Mouse (Mus musculus) hindbrain, embryonic 16.5 days (tissue): ENCODE measurements around the gene Tex33. TPM values are rescaled to one million over a fixed set of nuclear protein-coding genes. Genes with fewer than 3 reads are reported as not detected.

Experiments
- microRNA-seq: library from miRNA; unstranded; fragments of <30 nt; microRNA quantifications from one replicate; pipeline ENCODE4, GENCODE M21; 2017
- polyA plus RNA-seq: library from polyadenylated mRNA; unstranded; fragments of >200 nt; fragmentation: Nextera tagmentation; extraction: Ambion mirVana; gene quantifications from 2 replicates; pipeline ENCODE4 v1.2.1, GENCODE M21; 2015

Tex33 gene
- polyA plus RNA-seq, 1 experiment from 2014 or later = not detected

Small RNAs within 50 kb of the gene (microRNA-seq; reads per million reads assigned to microRNA genes)
- not detected for gene Mir7676-2

Other genes with a start within 250 kb of the Tex33 start
- gene Ift27, start 221.8 kb downstream of the Tex33 start, polyA plus RNA-seq = 108 and 111 TPM in 2 replicates
- 5.8 and 7.0 TPM in 2 replicates for gene Pvalb, start 189.5 kb downstream of the Tex33 start, polyA plus RNA-seq
- 1.2 and 1.6 TPM in 2 replicates for gene Ncf4, start 151.1 kb downstream of the Tex33 start, polyA plus RNA-seq
- gene Csf2rb2, start 90.2 kb downstream of the Tex33 start, polyA plus RNA-seq = 0.06 and 0.16 TPM in 2 replicates
- gene Csf2rb, start 70.2 kb downstream of the Tex33 start, polyA plus RNA-seq = 0.44 and 0.49 TPM in 2 replicates
- gene Tst, start 10.0 kb upstream of the Tex33 start, polyA plus RNA-seq = 30.3 and 43.5 TPM in 2 replicates
- 5.1 and 5.2 TPM in 2 replicates for gene Mpst, start 10.5 kb upstream of the Tex33 start, polyA plus RNA-seq
- gene Kctd17, start 32.7 kb upstream of the Tex33 start, polyA plus RNA-seq = 161 and 172 TPM in 2 replicates
- gene Tmprss6, start 72.7 kb upstream of the Tex33 start, polyA plus RNA-seq = 0.29 and 0.51 TPM in 2 replicates
- 0.26 and 0.37 TPM in 2 replicates for gene Il2rb, start 99.4 kb upstream of the Tex33 start, polyA plus RNA-seq
- 9.9 and 11.6 TPM in 2 replicates for gene C1qtnf6, start 135.5 kb upstream of the Tex33 start, polyA plus RNA-seq
- 0.95 and 1.1 TPM in 2 replicates for gene Sstr3, start 148.8 kb upstream of the Tex33 start, polyA plus RNA-seq
- gene Rac2, start 176.9 kb upstream of the Tex33 start, polyA plus RNA-seq = 4.0 and 5.7 TPM in 2 replicates
- 6.2 and 6.4 TPM in 2 replicates for gene Cyth4, start 201.1 kb upstream of the Tex33 start, polyA plus RNA-seq